Mouse (Mus musculus): ENCODE results near the gene Mylk. TPM values are rescaled to one million over a fixed set of nuclear protein-coding genes. Genes with fewer than 3 reads are reported as not detected.
"Not testable (repeated sequence)": the region's sequence is repeated elsewhere in the genome, so short reads cannot be mapped to it uniquely, and the experiment has no call there.

Gene Mylk
- polyA plus RNA-seq, 1 experiment, result not detected

DNA sequence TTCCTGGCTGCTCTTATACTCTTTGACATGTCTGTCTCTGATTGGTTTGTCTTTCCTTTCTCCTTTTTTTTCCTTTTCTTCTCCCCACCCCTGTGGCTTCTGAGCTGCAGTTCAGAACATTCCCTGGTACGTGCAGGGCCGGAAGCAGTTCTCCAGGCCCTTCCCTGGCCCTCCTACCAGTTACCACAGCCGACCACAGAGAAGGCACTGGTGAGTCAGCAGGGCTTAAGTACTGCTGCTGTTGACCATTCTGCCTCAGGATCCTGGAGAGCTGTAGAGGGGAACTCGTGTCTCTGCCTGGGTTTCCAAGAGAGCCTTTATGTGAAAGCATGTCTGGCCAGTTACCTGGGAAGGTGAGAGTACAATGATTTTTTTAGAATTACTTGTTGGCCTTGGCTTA lies 39.7 kb downstream of the Mylk start:
- TF ChIP-seq CTCF (IDR thresholded peaks at IDR 0.05; ENCODE audit: insufficient read depth, low read depth, low read length) (no peak), POLR2A (IDR thresholded peaks at IDR 0.05; ENCODE audit: insufficient read depth, low read depth, low read length) (no peak)
- WGBS, result 75% methylated on average over 4 of the region's 4 CpGs
- no peak overlapping the region for H3K4me3 ChIP-seq (ENCODE audit: insufficient read depth, low read depth, low read length)
- H3K27ac ChIP-seq (ENCODE audit: insufficient read depth, low read depth, low read length), result no peak overlapping the region
- no peaks in the 10 kb centered on the region for H3K4me1 ChIP-seq (ENCODE audit: control insufficient read depth, insufficient read depth, low read length)

DNA sequence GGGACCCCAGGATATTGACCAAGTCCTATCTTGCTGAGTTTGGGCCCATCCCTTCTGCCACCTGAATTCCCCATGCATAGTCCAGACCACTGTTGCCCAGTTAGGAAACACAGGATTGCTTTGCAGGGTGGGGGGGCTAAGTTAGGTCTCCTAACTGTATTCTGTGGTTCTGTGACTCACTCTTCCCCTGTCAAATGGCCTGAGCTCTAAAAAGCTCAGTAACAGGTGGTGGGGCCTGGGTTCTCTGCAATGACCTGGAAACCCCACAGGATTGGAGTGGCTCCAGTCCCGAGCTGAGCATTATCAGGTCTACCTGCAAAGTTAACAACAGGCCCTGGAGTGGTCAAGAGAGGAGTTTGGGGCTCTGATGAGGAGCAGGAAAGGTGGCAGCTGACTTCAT lies 47.5 kb downstream of the Mylk start:
- TF ChIP-seq POLR2A (IDR thresholded peaks at IDR 0.05; ENCODE audit: insufficient read depth, low read depth, low read length) (no peak), CTCF (IDR thresholded peaks at IDR 0.05; ENCODE audit: insufficient read depth, low read depth, low read length) (no peak)
- Histone ChIP-seq H3K27ac (ENCODE audit: insufficient read depth, low read depth, low read length) (no peak overlapping the region), H3K4me3 (ENCODE audit: insufficient read depth, low read depth, low read length) (no peak overlapping the region), H3K4me1 (ENCODE audit: control insufficient read depth, insufficient read depth, low read length) (peaks cover 5% of the 10 kb centered on the region; the same call in 1 of the 2 replicates)
- 71% methylated on average over 1 of the region's 1 CpGs for WGBS

DNA sequence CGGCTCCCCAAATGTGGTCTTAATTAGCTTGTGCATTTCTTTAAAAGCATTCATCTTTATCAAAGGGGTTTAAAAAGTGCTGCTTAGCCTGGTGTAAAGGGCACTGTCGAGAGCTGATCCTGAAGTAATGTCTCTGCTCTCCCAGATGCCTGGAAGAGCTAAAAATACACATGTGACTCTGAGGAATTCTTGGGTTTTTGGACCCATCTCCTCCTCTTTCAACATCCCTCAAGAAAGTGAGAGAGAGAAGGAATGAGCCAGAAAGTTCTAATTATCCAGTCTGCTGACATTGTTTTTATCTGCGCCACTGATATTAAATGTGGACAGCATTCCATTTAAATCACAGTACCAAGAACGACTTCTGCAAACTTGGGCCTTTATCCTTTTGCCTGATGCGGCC lies 48.0 kb downstream of the Mylk start:
- TF ChIP-seq CTCF (IDR thresholded peaks at IDR 0.05; ENCODE audit: insufficient read depth, low read depth, low read length) (no peak), POLR2A (IDR thresholded peaks at IDR 0.05; ENCODE audit: insufficient read depth, low read depth, low read length) (no peak)
- 49% methylated on average over 5 of the region's 5 CpGs for WGBS
- no peak overlapping the region for H3K4me3 ChIP-seq (ENCODE audit: insufficient read depth, low read depth, low read length)
- H3K27ac ChIP-seq (ENCODE audit: insufficient read depth, low read depth, low read length), result no peak overlapping the region
- peaks cover 5% of the 10 kb centered on the region; the same call in 1 of the 2 replicates for H3K4me1 ChIP-seq (ENCODE audit: control insufficient read depth, insufficient read depth, low read length)

DNA sequence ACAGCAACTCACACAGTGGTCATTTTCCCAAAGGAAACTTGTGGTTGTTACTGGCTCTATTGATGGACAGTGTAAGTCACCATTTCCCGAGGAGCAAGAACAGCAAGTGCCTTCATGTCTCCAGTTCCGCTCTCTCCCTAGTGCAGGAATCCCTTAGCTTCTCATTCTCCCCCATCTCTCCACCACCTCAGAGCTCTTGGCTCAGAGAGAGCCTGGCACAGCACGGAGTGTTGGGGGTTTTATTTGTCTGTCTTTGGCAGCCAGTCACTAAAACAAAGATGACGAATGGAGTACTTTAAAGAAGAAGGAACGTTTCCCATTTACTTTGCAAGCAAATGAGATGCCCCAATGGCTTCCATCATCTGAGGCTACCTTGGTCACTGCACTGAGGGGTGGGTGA lies 56.2 kb downstream of the Mylk start:
- no peak for TF ChIP-seq CTCF (IDR thresholded peaks at IDR 0.05; ENCODE audit: insufficient read depth, low read depth, low read length)
- no peak overlapping the region for H3K27ac ChIP-seq (ENCODE audit: insufficient read depth, low read depth, low read length)
- no peak overlapping the region for H3K4me3 ChIP-seq (ENCODE audit: insufficient read depth, low read depth, low read length)
- WGBS, result 48% methylated on average over 5 of the region's 5 CpGs
- H3K4me1 ChIP-seq (ENCODE audit: control insufficient read depth, insufficient read depth, low read length), result no peaks in the 10 kb centered on the region

DNA sequence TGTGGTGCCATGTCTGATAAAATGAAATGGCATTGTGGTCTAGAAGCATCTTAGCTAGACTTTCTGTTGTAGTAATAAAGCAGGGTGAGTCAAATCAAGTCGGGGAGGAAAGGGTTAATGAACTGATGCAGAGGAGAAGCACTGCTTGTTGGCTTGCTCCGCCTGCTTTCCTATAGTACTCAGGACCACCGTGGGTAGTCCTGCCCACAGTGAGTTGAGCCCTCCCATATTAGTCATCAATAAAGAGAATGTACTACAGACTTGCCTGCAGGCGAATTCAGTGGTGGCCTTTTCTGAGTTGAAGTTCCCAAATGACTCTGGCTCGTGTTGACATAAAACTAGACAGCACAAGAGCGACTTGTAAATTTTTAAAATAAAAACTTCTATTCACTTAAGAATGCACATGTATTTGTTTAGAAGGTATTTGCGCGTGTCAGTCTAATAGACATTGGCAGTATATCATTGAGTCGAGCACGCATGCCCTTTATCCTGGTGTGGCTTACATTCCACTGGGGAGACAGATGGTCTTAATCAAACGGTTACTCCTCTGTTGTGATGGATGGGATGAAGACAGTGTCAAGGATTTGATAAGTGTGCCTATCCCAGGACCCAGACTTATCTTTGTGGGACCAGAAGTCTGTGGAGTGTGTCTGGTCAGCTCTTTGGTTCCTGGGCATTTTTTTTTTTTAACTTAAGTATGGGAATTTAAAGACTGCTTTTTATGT lies 59.4 kb downstream of the Mylk start:
- H3K27ac ChIP-seq (ENCODE audit: insufficient read depth, low read depth, low read length), result no peak overlapping the region
- H3K4me3 ChIP-seq (ENCODE audit: insufficient read depth, low read depth, low read length), result no peak overlapping the region
- TF ChIP-seq CTCF (IDR thresholded peaks at IDR 0.05; ENCODE audit: insufficient read depth, low read depth, low read length), result no peak
- TF ChIP-seq POLR2A (IDR thresholded peaks at IDR 0.05; ENCODE audit: insufficient read depth, low read depth, low read length), result no peak
- 77% methylated on average over 11 of the region's 11 CpGs for WGBS
- H3K4me1 ChIP-seq (ENCODE audit: control insufficient read depth, insufficient read depth, low read length), result peaks cover 5% of the 10 kb centered on the region; the same call in 1 of the 2 replicates

DNA sequence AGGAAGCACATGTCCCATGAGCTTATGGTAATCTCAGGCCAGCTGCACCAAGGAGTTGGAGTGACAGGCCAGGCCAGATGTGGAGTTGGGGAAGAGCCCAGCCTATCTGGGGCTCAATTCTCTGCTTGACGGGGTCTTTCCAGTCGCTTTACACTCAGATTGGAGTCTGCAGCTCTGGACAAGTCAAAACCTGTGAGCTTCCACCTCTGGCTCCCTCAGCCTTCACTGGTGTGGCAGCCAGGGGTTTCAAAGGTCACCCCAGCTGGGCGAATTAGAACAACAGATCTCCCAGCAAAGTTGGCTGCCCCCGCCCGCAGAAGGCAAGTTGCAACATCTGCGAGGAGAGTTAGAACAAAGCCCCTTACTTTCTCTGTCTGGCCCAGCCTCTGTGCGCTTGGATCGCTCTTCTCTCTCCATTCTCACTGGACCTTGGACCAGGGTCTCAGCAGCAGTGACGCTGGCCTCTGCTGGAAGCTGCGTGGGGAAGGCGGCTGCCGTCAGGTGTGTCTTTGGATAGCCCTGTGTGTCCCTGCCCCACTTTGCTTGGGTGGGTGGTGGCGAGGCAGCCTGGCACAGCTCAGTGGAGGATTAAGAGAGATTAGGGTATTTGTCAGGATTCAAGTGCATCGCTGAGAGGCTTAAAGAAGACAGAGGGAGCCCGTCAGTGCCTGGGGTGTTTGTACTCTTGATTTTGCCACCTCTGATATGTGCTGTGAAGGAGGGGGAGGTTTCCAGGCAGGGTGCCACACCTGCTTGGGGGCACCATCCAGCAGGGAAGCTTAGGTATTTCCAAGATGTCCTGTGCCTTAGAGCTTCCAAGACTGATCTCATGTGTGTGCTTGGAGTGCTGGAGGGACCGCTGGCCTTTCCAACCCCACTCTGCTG lies 62.1 kb downstream of the Mylk start:
- Histone ChIP-seq H3K4me3 (ENCODE audit: insufficient read depth, low read depth, low read length) (no peak overlapping the region), H3K27ac (ENCODE audit: insufficient read depth, low read depth, low read length) (no peak overlapping the region), H3K4me1 (ENCODE audit: control insufficient read depth, insufficient read depth, low read length) (peaks cover 5% of the 10 kb centered on the region; the same call in 1 of the 2 replicates)
- TF ChIP-seq POLR2A (IDR thresholded peaks at IDR 0.05; ENCODE audit: insufficient read depth, low read depth, low read length), result no peak
- TF ChIP-seq CTCF (IDR thresholded peaks at IDR 0.05; ENCODE audit: insufficient read depth, low read depth, low read length), result no peak
- 49% methylated on average over 16 of the region's 16 CpGs for WGBS

DNA sequence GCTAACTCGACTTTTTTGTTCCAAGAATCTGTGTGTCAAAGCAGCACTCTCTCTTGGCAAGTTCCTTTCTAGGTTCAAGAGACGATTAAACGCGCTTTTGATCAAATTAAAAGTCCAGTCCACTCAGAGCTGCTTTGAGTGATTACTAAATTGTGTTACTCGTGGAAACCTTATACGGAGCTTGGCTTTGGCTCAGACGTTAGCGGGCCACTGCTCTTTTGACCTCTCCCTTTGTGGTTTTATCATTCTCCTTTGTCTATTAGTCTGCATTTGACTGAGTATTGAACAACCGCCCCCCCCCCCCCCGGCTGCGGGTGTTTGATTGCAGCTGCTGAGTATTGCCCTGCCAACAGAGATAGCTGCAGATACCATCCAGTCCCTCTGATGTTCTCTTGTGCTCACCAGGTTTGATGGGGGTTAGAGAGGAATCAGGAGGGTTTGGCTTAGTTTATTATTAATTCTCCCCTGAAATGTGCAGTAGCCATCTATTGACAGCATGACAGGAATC lies 62.8 kb downstream of the Mylk start:
- TF ChIP-seq POLR2A (IDR thresholded peaks at IDR 0.05; ENCODE audit: insufficient read depth, low read depth, low read length) (no peak), CTCF (IDR thresholded peaks at IDR 0.05; ENCODE audit: insufficient read depth, low read depth, low read length) (no peak)
- WGBS, result 31% methylated on average over 11 of the region's 11 CpGs
- peaks cover 5% of the 10 kb centered on the region; the same call in 1 of the 2 replicates for H3K4me1 ChIP-seq (ENCODE audit: control insufficient read depth, insufficient read depth, low read length)
- H3K27ac ChIP-seq (ENCODE audit: insufficient read depth, low read depth, low read length), result no peak overlapping the region
- H3K4me3 ChIP-seq (ENCODE audit: insufficient read depth, low read depth, low read length), result no peak overlapping the region

DNA sequence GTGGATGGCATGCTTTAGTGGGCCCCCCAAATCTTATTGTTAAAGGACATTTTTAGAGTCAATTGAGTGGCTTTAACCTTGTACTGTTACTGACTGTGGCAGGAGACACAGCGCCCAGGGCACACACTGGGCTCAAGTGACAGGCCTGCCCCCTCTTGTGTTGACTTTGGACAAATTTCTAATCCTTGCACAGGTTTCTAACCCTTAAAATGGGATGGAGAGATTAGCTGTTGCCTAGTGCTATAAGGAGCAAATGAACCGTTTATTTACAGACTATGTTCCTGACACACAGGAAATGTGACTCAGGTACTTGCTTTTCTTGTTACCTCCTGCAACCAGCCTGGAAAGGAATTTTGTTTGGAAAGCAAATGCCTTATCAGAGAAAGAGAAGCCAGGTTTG lies 67.2 kb downstream of the Mylk start:
- Histone ChIP-seq H3K27ac (ENCODE audit: insufficient read depth, low read depth, low read length) (no peak overlapping the region), H3K4me1 (ENCODE audit: control insufficient read depth, insufficient read depth, low read length) (0 out of 2 replicates have a peak, but pooled peaks cover under 1% of the 10 kb centered on the region), H3K4me3 (ENCODE audit: insufficient read depth, low read depth, low read length) (no peak overlapping the region)
- 70% methylated on average over 2 of the region's 2 CpGs for WGBS
- TF ChIP-seq POLR2A (IDR thresholded peaks at IDR 0.05; ENCODE audit: insufficient read depth, low read depth, low read length), result no peak
- no peak for TF ChIP-seq CTCF (IDR thresholded peaks at IDR 0.05; ENCODE audit: insufficient read depth, low read depth, low read length)

DNA sequence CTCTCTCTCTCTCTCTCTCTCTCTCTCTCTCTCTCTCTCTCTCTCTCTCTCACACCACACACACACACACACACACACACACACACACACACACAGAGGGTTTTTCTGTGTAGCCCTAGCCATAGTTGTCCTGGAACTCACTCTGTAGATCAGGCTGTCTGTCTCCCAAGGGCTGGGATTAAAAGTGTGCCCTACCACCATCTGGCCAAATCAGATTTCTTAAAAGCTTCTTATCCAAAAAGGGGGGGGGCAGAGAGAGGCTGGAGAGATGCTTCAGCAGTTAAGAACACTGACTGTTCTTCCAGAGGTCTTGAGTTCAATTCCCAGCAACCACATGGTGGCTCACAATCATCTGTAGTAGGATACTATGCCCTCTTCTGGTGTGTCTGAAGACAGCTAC lies 68.2 kb downstream of the Mylk start:
- not testable (repeated sequence) for H3K4me1 ChIP-seq (ENCODE audit: control insufficient read depth, insufficient read depth, low read length); H3K27ac ChIP-seq (ENCODE audit: insufficient read depth, low read depth, low read length); H3K4me3 ChIP-seq (ENCODE audit: insufficient read depth, low read depth, low read length)
